Mouse (Mus musculus) gastrocnemius, adult 2 months (tissue): ENCODE results near the gene Atp1a2. TPM values are rescaled to one million over a fixed set of nuclear protein-coding genes. Genes with fewer than 3 reads are reported as not detected.
A peak's percentile ranks its signal among the peaks of the same experiment; 100 is the strongest.

Experiments used
- DNase-seq: peaks from one replicate; pipeline ENCODE4 v3.0.0; 2022
- H3K27ac ChIP-seq: fragments of 200-600 bp; 2 replicates; pipeline ENCODE4 v1.8.1; 2022; ENCODE audit warnings: mild to moderate bottlenecking
- H3K4me3 ChIP-seq: fragments of 200-600 bp; 2 replicates; pipeline ENCODE4 v1.8.1; 2022; ENCODE audit warnings: mild to moderate bottlenecking, moderate library complexity
- CTCF ChIP-seq: fragments of 200-600 bp; IDR thresholded peaks from 2 replicates; pipeline ENCODE4 v1.8.1; 2022; ENCODE audit warnings: antibody characterized with exemption, mild to moderate bottlenecking, moderate library complexity
- intact Hi-C: fragments of 180-260 bp; cut with DNase I; formaldehyde crosslinking; loops from one replicate; pipeline ENCODE4 v1.15.1; 2025
- total RNA-seq, 2 experiments: library from RNA; stranded (reverse); gene quantifications; 2 replicates each; pipeline ENCODE4 v1.2.3; 2021

Gene Atp1a2
- total RNA-seq, 2 experiments from 2014 or later: 838 to 1,060 TPM

DNA sequence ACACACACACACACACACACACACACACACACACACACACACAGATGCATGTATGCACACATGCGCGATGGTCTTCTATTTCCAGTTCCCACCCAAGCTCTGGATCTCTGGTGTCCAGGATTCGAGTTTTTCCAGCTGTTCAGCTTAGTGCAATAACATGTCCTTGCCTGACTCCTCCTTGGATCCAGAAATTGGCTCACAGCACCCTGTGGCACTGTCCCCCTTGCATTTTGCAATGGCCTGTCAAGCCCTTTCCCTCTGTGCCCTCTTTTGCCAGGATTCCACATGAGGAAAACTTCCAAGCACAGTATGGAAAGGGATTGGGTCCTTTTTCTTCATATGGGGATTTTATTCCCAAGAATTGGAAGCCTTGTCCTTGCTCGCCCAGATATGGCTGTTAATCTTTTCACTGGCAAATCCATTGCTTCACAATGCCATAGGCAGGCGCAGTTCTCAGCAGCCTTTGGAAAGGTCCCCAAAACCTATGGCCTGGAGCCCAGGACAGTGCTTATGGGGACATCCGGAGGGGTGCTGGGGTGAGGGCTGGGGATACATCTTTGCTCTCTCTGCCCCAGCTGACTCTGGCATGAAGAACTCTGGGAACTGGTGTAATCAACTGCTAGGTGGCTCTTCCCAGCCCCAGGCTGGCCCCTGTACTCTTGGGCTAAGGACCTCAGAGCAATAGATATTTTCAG is 901 bp downstream of the Atp1a2 start:
- intact Hi-C loops: loop anchor here (1.0 to 5.0 kb wide), 2 partner anchors 13 to 80 kb away; partner anchors contain the start of gene Casq1
- peak; percentile 88 for DNase-seq
- Histone ChIP-seq H3K4me3 (peak overlapping the region; percentile 79), H3K27ac (peak overlapping the region; percentile 98)
- TF ChIP-seq CTCF: no peak

DNA sequence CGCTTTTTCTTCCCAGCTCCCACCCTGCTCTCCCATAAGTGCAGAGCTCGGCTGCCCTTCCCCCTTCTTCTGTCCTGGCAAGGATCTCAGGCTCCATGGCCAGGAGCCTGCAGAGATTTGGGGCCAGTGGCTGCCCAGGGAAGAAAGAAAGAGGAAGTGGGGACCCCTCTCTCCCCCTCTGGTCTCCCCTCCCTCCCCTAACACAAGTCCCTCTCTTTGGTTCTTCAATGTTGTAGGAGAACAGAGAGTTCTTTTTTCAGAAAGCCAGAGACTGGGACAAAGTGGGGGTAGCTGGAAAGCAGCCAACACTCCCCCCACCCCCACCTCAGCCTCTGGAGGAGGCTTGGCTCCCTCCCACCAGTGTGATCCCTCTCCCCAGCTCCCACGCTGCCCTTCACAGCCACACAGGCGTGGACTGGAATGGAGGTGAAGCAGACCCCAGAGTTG is 2.1 kb downstream of the Atp1a2 start:
- H3K4me3 ChIP-seq: peak overlapping the region; percentile 79
- intact Hi-C loops: loop anchor here (5.0 kb wide), 1 partner anchor 78 kb away; the partner anchor contains the start of gene Casq1
- peak; percentile 68 for DNase-seq
- H3K27ac ChIP-seq: peak overlapping the region; percentile 98
- no peak for TF ChIP-seq CTCF

- TF ChIP-seq CTCF: no peak
- H3K27ac ChIP-seq: peak overlapping the region; percentile 98
- H3K4me3 ChIP-seq: peak overlapping the region; percentile 32
- DNase-seq: no peak
- intact Hi-C loops: no loop called here
Observed at GRCm38 (mm10) chr1:172293449-172293848, 4.4 kb downstream of the Atp1a2 start.

- no peak for DNase-seq
- no peak for TF ChIP-seq CTCF
- intact Hi-C loops: no loop called here
- no peak overlapping the region; the same call in 1 of the 2 replicates for H3K4me3 ChIP-seq
- H3K27ac ChIP-seq: peak overlapping the region; percentile 98
Observed at GRCm38 (mm10) chr1:172292880-172293279, 5.0 kb downstream of the Atp1a2 start.

GRCm38 (mm10) chr1:172289617-172289946 is 8.3 kb downstream of the Atp1a2 start:
- peak overlapping the region; percentile 87 for H3K27ac ChIP-seq
- DNase-seq: no peak
- TF ChIP-seq CTCF: no peak
- no peak overlapping the region for H3K4me3 ChIP-seq
- intact Hi-C loops: no loop called here

DNA sequence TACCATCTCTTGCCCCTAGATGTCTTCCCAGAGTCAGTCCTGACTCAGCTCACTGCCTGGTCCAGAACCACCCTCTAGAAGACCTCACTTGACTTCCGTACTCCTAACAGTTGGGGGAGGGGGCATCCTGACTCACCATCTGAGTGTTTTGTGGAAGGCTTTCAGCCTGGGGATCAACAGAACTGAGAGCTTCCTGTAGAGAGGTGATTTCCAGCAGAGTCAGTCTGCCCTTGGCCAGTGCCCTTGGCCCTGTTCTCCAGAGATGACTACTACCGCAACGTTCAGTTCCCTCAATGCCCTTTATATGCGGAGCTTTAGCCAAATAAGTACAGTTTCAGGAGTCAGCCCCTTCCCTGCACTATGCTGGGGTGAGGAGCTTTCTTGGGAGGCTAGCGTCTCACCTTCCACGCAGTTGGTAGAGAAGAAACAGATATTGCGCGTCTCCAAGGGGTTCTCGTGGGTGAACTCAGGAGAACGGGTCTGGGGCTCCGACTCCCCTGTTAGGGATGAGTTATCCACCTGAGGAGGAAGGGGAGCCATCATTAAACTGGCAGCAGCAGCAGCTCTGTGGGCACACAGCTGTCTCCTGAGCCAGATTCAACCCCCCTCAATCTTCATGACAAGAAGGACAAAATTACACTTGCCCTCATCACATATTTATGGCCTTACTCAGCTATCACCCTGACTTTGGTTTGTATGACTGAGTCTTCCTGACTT is 8.8 kb downstream of the Atp1a2 start:
- intact Hi-C loops: no loop called here
- no peak overlapping the region; the same call in 1 of the 2 replicates for H3K4me3 ChIP-seq
- no peak for DNase-seq
- TF ChIP-seq CTCF: no peak
- peak overlapping the region; percentile 87 for H3K27ac ChIP-seq

DNA sequence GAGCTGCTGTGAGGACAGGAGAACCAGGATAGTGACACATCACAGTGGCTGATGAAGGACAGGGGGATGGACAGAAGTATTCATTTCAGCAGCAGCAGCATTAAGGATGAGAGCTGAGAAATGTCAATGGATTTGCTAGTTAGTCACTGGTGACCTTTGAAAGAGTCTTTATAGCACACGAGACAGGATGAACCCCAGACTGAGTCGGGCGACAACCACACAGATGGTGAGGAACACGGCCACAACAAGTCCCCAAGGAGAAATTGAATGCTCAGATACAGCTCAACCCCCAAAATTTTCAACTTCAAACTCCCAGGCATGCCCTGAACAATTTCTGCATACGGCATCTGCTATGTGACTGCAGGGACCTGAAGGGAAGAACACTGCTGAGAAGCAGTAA is 11.1 kb downstream of the Atp1a2 start:
- intact Hi-C loops: no loop called here
- DNase-seq: peak; percentile 16
- Histone ChIP-seq H3K27ac (peak overlapping the region; percentile 87), H3K4me3 (peak overlapping the region; percentile 7)
- TF ChIP-seq CTCF: no peak

- intact Hi-C loops: loop anchor here (1.0 kb wide), 1 partner anchor 13 kb away; no protein-coding TSS in a partner anchor
- peak overlapping the region; percentile 87 for H3K27ac ChIP-seq
- peak; percentile 86 for DNase-seq
- H3K4me3 ChIP-seq: peak overlapping the region; percentile 40
- TF ChIP-seq CTCF: no peak
Observed at GRCm38 (mm10) chr1:172284221-172284620, 13.6 kb downstream of the Atp1a2 start.

DNA sequence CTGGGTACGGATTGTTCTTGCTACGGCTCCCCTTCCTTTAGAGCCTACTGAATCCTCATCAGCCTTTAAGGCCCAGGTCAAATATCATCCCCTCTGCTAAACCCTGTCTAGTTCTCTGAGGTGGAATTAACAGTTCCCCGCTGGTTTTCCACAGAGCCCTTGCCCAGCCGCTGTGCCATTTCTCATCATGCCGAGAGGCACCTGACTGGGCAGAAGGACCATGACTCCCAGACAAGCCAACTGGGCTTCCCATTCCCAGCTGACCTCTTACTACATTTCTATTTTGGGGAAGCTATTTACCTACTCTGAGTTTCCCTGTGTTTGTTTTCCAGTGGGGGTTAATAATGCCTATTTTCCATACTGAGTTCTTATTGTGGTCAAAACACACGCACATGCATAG is 14.8 kb downstream of the Atp1a2 start:
- peak; percentile 79 for DNase-seq
- intact Hi-C loops: no loop called here
- Histone ChIP-seq H3K27ac (peak overlapping the region; percentile 87), H3K4me3 (peak overlapping the region; percentile 40)
- TF ChIP-seq CTCF: no peak

DNA sequence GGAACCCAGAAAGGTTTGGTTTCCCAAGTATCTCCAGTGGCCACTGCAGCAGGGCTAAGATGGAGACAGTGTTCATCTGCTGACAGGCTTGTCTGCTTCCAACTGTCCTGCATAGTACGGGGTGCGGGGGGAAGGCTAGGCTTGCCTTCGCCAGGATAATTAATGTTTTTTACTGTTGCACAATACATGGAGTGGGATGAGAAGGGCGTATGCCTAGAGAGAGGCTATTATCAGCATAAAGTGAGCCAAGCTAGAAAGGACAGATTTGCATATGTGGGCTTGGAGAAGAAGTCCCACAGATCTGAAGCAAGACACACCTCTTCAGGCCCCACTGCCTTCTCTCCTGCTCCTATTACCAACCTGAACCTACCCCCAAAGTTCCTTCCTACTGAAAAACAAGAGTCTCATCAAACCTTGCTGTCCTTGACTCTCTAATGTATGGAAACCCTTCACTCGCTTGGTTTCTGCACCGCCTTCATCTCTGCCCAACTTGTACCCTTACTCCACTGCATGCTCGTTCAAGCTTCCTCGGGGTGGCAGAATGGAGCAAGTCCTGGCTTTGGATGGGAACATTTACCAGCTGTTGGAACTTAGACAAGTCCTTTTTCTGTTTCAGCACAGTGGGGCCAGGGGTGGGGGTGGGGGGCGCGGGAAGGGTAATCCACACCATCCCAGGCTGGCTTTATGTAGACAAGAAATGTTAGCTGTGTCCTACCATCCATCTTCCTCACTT is 16.2 kb downstream of the Atp1a2 start:
- 0 out of 2 replicates have a peak overlapping the region, but pooled peaks have one; percentile 40 for H3K4me3 ChIP-seq
- DNase-seq: peak; percentile 44
- peak overlapping the region; percentile 87 for H3K27ac ChIP-seq
- TF ChIP-seq CTCF: peak; percentile 50
- intact Hi-C loops: no loop called here

DNA sequence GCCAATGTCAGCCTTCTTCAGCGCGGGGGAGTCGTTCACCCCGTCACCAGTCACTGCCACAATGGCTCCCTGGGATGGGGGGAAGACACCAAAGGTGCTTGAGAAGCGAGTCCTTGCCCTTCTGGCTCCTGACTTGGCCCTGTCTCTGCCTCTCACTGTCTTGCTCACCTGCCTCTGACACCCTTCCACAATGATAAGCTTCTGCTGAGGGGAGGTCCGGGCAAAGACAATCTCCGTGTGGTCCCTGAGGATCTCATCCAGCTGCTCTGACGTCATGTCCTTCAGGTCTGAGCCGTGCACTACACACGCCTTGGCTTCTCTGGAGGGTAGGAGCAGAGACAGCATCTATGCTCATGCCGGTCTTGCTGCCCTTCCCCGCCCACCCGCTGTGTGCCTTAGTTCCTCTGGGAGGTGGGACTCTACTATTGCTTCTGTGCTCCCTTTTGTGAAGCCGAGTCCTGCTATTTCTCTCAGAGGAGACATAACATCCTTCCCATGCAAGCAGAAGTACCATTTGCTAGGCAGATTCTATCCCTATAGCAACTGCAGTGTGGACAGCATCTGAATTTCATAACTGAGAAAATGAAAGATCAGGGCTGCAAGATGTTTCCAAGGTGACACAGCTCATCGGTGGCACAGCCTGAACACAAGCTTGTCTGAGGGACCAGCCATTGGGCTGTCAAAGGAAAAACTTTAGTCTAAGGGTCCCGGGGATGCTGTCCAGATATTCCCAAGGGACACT is 17.9 kb downstream of the Atp1a2 start:
- peak; percentile 24 for DNase-seq
- intact Hi-C loops: no loop called here
- Histone ChIP-seq H3K27ac (peak overlapping the region; percentile 28), H3K4me3 (no peak overlapping the region)
- TF ChIP-seq CTCF: no peak

GRCm38 (mm10) chr1:172278328-172278727 is 19.5 kb downstream of the Atp1a2 start:
- no peak for TF ChIP-seq CTCF
- Histone ChIP-seq H3K27ac (peak overlapping the region; percentile 28), H3K4me3 (no peak overlapping the region)
- intact Hi-C loops: no loop called here
- peak; percentile 25 for DNase-seq
